Mouse (Mus musculus) Muller cell, postnatal 12 days (primary cell): ENCODE data around the gene Krtap13-1.
"Not testable (repeated sequence)": the region's sequence is repeated elsewhere in the genome, so short reads cannot be mapped to it uniquely, and the experiment has no call there.

ENCODE experiments used
- DNase-seq: peaks from one replicate; pipeline ENCODE4 v3.0.0-alpha.2; 2015; ENCODE audit errors: inconsistent ontology term

The Krtap13-1 gene

DNA sequence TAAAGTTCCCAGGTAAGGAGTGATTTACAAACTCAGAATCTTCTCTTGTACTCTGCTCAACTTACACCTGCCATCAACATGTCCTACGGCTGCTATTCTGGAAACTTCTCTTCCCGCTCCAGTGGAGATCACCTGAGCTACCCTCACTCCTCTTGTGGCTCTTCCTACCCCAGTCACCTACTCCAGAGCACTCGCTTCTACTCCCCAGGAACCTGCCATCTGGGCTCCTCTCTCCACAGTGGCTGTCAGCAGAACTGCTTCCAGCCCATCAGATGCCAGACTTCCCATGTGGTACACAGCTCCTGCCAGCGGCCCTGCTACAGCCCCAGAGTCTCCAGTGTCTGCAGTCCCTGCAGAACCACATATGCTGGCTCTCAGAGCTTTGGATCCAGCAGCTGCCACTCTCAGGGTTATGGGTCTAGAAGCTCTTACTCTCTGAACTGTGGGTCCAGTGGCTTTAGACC is at the start of gene Krtap13-1:
Gene Krtap13-1 (plus strand): TSS at position 51 of the 464 bp plus-strand sequence.
- DNase-seq: no peak

DNA sequence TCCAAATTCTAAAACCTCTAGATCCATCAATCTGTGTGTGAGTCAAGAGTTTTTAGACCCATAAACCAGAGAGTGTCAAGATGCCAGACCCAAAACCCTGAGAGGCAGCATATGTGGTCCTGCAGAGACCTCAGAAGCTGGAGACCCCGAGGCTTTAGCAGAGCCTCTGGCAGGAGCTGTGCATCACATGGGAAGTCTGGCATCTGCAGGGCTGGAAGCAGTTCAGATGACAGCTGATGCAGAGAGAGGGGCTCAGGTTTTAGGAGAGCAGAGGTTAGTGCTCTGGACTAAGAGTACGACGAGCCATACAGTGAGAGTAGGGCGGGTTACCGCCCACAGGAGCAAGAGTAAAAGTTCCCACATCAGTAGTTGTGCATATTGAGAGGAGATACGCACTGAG is 49.6 kb upstream of the Krtap13-1 start:
- DNase-seq: no peak

DNA sequence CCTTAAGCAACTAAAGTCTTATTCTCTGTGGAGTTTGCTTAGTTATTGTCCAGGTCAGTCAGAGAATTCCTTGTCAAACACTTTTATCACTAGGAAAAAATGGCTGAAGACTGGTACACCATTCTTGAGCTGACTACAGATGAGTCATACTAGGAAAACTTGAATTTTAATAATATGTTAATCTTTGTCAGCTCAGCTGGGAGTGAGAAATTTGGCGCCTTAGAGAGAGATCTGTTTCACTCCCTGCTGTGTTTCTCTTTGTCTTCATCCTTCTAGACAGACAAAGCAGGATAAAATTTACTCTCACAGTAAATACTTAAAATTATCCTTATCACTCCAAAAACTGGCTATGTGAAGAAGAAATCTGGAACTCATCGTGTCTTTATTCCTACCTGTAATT is 47.4 kb upstream of the Krtap13-1 start:
- no peak for DNase-seq

DNA sequence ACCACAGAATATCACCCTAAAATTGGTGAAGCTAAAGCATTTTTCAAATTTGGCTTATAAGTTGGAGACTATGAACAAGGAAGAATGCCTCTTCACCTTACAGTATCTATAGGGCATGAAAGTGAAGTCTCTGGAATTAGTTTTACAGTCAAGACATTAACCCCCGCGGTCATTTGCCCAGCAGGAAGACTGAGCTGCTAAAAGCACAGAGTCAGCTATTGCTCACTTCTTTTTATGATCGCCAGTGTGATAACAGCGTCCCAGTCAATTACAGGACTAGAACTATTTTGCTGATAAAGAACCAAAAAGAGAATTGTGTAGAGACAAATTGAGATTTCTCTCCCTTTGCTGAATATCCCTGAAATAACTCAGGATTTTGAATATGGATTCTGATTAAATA is 32.4 kb upstream of the Krtap13-1 start:
- no peak for DNase-seq

DNA sequence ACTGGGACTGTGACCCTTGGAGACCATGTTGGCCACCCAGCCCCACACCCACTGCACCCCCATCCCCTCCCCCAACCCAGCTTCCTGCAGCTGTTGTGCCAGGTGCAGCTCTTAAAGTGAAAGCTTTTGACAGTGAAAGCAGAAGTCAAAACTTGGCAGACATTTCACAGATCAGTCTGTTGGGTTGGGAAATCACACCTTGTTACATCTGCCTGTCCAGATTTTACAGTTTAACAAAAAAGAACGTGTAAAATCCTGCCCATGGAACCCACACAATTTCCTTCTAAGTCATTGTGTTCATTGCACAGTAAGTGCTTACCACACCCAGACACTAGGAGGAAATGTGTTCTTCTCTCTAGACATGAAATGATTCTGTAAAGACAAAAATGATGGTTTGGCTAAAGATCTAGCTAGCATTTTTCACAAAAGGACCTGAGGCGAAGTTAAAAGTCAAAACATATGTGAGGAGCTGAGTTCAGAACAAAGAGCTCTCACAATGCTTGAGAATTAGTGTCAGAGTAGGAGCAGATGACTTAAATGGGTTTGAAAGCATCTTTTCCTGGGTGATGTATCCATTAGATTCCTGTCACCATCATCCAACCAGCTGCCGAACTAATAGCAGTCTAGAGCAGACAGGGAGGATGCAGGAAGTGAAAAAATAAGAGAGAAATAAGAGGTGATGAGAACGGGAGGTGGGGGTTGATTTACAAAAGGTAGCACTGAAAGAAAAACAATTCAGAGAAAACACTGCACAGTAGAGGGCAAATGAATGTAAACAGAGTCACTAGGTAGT is 27.4 kb upstream of the Krtap13-1 start:
- no peak for DNase-seq

DNA sequence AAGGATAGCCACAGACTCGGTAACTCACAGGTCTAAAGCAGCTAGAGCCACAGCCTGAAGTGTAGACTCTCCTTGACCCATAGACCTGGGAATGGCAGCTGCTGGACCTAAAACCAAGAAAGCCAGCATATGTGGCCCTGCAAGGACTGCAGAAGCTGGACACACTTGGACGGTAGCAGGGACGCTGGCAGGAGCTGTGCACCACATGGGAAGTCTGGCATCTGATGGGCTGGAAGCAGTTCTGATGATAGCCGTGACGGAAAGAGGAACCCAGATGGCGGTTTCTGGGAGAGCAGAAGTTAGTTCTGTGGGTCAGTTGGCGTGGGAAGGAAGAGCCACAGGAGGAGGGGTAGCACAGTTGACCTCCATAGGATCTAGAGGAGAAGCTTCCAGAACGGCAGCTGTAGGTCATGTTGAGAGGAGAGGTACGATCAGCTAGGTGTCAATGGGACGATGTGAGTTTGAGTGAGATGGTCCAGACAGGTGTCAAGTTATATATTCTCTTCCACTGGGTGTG is 21.1 kb upstream of the Krtap13-1 start, which contains the start of gene 2310061N02Rik:
Gene 2310061N02Rik (minus strand): TSS at position 467 of the 517 bp plus-strand sequence.
- no peak for DNase-seq

DNA sequence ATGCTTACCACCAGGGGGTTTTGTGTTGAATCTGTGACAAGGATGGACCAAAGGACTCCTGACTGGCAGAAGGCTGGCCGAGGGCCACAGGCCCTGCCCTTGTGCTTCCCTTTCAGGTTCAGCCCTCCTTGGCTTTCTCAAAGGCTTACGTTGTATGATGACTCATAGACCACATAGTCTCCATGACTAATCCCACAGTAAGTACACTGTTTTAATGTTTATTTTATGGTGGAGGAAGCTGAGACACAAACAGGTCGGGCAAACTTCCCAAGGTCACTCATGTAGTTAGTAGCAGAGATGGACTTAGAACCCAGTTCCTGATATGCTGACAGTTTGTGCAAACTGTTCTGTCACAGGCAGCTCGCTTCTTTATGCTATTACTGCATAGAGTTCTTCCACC is 17.9 kb upstream of the Krtap13-1 start:
- peak; percentile 55 for DNase-seq

DNA sequence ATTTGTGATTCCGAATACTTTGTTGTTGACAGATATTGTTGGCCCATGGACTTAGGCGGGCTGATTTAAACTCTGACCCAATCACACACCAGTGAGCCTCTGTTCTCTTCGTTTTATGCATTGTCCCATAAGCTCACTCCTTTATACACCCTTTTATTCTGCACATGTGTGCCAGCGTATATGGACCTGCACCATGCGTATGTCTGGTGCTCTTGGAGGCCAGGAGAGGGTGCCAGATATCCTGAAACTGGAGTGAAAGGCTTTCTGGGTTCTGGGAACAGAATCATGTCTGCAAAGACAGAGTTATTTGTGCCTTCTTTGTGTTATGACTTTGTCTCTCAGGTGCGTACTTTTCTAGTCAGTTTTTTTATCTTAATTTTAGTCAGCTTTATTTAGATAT is 17.4 kb upstream of the Krtap13-1 start:
- DNase-seq: no peak

DNA sequence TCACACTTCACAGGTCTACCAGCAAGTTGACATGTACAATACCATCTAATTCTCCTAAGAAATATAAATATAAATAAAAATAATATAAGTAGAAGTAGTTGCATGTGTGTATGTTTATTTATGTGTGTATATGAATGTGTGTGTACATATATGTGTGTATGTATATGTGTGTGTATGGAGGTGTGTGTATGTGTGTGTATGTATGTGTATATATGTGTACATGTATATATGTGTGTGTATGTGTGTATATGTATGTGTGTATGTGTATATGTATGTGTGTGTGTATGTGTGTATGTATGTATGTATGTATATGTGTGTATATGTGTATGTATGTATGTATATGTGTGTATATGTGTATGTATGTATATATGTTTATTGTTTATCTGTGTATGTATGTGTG is 12.1 kb upstream of the Krtap13-1 start:
- no peak for DNase-seq

DNA sequence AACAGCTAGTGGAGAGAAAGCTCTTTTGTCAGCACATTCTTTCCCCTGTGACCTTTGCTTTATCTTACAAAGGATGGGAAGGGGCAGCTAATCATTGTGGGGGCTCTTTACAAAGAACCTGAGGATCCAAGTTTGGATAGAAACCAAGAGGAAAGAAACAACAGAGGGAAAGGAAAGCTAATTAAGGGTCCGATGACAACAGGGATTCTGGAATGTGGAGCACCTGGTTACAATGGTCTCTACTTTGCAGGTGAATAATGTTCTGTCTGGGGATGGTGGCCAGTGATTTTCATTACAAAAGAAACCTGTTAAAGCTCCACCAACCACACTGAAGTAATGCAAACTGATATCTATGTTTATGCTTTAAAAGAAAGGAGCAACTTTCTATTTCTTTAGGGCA is 8.6 kb upstream of the Krtap13-1 start:
- DNase-seq: no peak

DNA sequence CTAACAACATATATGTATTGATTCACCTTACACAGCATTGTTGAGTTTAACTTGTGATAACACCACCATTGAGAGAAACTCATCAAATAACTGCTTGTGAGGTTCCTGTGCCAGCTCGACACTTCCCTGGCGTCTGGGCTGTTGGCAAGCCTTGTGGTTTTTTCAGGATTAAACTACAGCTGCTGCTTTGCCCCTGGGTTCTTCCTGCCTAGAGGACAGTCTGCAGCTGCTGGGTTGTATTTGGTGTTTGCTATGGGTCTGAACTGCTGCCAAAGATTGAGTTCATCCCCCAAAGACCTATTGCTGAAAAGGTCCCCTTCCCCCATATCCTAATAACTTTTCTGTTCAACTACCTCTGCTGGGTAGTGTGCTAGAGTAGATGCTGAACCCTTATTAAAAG is 6.7 kb downstream of the Krtap13-1 start:
- DNase-seq: no peak

DNA sequence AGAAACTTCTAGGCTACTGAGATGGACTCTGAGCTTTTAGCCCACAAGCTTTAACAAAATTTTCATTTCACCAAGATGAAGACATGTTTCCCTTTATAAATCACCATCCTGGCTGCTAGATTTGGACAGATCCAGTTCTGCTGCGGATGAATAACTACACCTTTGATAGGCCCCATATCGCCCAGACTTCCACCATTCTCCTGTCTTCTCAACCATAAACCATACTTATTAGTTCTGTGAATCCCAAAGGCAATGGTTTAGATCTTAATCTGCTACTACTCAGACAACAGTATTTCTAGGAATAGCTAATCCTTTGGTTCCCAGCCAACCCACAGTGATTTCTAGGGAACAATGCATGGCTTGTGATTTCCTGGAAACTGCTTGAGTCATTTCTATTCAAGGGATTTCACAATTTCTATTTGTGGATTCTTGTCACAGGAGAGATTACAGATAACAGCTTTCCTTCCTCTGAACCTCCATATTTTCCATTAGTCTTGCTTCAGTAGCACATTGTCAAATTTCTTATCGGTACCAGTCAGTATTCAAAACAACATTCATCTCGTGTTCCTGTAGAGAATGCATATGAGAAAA is 16.2 kb downstream of the Krtap13-1 start:
- DNase-seq: peak; percentile 82

DNA sequence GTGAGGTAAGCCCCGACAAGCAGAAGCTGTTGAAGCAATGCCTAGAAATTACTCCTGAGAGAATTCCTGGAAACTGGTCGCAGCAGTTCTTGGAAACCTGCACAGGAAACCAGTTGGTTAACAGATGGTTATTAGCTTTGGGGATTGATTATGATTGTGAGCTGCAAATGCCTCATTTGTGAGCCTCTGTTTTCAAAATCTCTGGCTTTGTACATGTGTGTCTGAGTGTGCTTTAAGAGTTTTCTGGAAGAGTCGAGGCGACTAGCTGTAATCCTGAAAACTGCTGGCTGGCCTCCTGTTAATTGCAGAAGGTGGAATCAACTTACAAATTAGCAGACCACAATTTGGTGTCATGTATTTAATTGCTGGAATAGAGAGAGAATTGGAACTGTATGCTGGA is 19.3 kb downstream of the Krtap13-1 start:
- DNase-seq: no peak

DNA sequence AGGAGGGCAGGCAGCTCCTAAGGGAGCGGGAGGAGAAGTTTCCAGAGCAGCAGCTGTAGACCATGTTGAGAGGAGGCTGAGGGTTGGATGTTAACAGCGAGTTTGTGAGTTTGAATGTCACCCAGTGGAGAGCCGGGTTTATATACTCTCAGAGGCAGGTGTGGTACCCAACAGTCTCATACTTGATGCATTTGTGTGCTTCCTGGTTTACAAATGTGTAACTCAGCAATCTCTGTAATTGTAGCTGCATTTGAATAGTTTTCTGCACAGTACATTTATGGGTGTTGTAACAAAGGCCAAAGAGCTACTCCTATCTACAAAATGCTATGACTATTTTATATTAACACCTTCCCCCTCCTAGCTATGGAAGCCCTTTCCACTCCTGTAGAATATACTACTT is 22.9 kb downstream of the Krtap13-1 start, which contains the start of gene Krtap13:
Gene Krtap13 (minus strand): TSS at position 101 of the 400 bp plus-strand sequence.
- not testable (repeated sequence) for DNase-seq

DNA sequence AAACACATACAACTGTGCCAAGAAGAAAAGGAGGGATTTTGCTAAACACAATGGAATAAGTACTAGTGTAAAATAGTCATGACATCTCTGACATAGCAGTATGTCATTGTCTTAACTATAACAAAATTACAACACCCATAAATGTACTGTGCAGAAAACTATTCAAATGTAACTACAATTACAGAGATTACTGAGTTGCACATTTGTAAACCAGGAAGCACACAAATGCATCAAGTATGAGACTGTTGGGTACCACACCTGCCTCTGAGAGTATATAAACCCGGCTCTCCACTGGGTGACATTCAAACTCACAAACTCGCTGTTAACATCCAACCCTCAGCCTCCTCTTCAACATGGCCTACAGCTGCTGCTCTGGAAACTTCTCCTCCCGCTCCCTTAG is 29.9 kb downstream of the Krtap13-1 start, which contains the start of gene 2310034C09Rik:
Gene 2310034C09Rik (plus strand): TSS at position 301 of the 400 bp plus-strand sequence.
- not testable (repeated sequence) for DNase-seq

DNA sequence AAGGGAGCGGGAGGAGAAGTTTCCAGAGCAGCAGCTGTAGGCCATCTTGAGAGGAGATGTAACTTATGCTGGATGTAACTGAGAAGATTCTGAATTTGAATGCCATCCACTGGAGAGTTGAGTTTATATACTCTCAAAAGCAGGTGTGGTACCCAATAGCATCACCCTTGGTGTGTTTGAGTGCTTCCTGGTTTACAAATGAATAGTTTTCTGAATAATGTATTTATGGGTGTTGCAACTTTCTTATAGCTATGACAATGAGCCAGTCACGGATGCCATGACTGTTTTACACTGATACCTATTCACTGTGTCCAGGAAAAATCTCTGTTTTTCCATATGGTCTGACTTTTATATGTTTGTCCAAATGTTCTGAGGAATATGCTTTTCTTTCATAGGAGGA is 45.4 kb downstream of the Krtap13-1 start, which contains the start of gene 2310057N15Rik:
Gene 2310057N15Rik (minus strand): TSS at position 101 of the 400 bp plus-strand sequence.
- DNase-seq: no peak

DNA sequence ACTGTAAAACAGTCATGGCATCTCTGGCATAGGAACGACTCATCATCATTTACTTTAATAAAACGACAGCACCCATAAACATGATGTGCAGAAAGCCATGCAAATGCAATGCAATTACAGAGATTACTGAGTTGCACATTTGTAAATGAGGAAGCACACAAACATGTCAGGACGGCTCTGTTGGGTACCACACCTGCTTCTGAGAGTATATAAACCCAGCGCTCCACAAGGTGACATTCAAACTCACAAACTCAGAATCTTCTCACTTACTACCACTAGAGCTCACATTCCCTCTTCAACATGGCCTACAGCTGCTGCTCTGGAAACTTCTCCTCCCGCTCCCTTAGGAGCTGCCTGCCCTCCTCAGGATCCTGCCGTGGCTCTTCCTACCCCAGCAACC is 48.9 kb downstream of the Krtap13-1 start, which contains the start of gene Gm5965:
Gene Gm5965 (plus strand): TSS at position 301 of the 400 bp plus-strand sequence.
- DNase-seq: no peak
